Mouse (Mus musculus) B cell, adult 62 days (primary cell): ENCODE results near the gene Farsb. TPM values are rescaled to one million over a fixed set of nuclear protein-coding genes. Genes with fewer than 3 reads are reported as not detected.

Experiments used
- total RNA-seq: library from RNA; stranded (reverse); gene quantifications from 4 replicates; pipeline ENCODE4 v1.2.4, GENCODE M21; 2023

Farsb gene
- total RNA-seq = 49.2 to 62.7 TPM (median 55.1 TPM) in 4 replicates

DNA sequence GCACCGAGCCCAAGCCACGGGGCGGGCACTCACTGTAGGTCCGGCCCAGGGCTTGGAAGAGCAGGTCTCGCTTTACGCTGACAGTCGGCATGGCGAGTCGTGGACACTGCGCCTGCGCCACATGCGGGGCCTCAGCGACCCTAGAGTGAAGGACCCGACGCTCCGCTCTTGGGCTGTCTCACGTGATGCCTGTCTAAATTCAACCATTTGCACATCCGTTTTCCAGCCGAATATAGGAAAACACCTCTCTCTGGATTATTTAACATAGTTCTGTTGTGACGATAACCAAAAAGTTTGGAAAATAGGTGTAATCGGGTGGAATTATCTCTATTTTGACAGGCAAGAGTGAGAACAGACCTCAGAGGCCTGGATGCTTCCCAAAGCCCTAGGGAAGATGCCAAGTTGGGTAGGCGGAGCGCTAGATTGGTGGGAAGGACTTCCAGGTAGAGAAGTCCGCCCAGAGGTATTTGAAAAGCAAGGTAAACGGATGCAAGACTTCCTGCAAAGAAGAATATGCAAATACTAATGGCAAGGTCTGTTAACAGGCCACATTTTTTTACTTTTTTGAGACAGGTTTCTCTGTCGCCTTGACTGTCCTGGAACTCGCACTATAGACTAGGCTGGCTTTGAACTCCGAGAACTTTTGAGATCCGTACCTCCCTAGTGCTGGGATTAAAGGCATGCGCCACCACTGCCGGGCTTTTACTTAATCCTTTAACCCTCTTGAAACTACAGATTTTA lies at the start of gene Farsb:
Gene Farsb (minus strand): TSS at position 146 of the 741 bp plus-strand sequence.

DNA sequence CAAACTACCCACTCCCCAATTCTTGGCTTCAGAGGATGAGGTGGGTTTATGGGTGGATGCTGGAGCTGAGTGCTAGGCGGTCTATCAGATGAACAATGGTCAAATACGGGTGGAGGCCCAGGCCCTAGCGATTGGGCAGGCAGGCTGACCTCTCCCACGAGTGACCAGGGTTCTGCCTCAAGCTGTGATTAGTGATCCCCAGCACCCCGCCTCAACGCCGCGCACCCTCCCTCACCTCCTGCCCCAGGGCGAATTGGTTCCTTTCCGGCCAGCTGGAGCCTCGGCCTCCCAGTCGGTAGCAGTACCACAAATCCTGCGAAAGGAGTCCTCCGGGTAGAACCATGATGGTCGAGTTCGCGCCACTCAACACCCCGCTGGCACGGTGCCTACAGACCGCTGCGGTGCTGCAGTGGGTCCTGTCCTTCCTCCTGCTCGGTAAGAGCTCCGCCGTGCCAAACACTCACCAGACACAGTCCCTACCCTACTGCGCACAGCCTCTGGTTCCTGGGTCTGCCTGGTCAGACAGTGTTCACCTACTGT lies 23.0 kb upstream of the Farsb start, which contains the start of gene BC035947:
Gene BC035947 (minus strand): TSS at position 538 of the 540 bp plus-strand sequence.

DNA sequence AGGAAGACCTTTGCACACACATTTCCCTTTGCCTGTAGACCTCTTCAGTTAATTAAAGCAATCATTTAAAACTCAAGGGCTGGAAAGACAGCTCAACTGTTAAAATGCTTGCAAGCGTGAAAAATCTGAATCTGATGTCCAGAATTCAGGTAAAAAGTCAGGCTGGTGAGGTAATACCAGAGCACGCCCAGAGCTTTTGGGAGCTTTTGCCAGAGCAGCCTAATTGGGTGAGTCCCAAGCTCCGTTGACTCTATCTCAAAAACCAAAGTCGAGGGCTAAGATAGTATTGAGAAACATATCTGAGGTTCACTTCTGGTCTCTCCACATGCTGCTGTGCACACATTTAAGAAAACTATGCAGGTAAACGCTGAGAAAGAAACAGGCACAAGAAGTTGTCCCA lies 22.2 kb upstream of the Farsb start, which contains the start of gene Mogat1:
Gene Mogat1 (plus strand): TSS at position 130 of the 400 bp plus-strand sequence.

Other genes starting within 250 kb of the Farsb start
- gene Sgpp2, start 178.6 kb downstream of the Farsb start, total RNA-seq = not detected in 4 replicates
- 2.5 TPM in 1 of 4 replicates, not detected in the others for gene Mogat1, start 22.1 kb upstream of the Farsb start, total RNA-seq
- gene BC035947, start 23.3 kb upstream of the Farsb start, total RNA-seq = not detected in 4 replicates
- 10.5 to 16.8 TPM (median 13.4 TPM) in 4 replicates for gene Acsl3, start 168.9 kb upstream of the Farsb start, total RNA-seq
- 19.3 to 21.7 TPM (median 20.4 TPM) in 4 replicates for gene Utp14b, start 169.1 kb upstream of the Farsb start, total RNA-seq